Mouse (Mus musculus): ENCODE results near the gene Kdelc1. TPM values are rescaled to one million over a fixed set of nuclear protein-coding genes. Genes with fewer than 3 reads are reported as not detected.

The Kdelc1 gene
- polyA plus RNA-seq, 1 experiment, result 12.0 TPM

GRCm38 (mm10) chr1:44119201-44120073, 829 bp upstream of the Kdelc1 start:
- Histone ChIP-seq H3K4me3 (ENCODE audit: insufficient read depth, low read depth, low read length) (peak overlapping the region; percentile 76), H3K27me3 (replicated peaks; ENCODE audit: control insufficient read depth, insufficient read depth, low read length) (no peaks in the 10 kb centered on the region), H3K27ac (ENCODE audit: insufficient read depth, low read depth, low read length) (peak overlapping the region; percentile 90), H3K36me3 (ENCODE audit: control insufficient read depth, insufficient read depth, low read length) (no peaks in the 10 kb centered on the region; the same call in 1 of the 2 replicates), H3K4me1 (ENCODE audit: control insufficient read depth, insufficient read depth, low read length) (no peaks in the 10 kb centered on the region)
- WGBS, result under 1% methylated on average over 42 of the region's 43 CpGs
- DNase-seq, result peak; percentile 89
- TF ChIP-seq CTCF (conservative IDR thresholded peaks at IDR 0.05; ENCODE audit: insufficient read depth, insufficient read length, low read depth, low read length) (peak; percentile 37; the same call in 1 of the 2 replicates), POLR2A (IDR thresholded peaks at IDR 0.05; ENCODE audit: low read depth, low read length) (peak; percentile 36)

GRCm38 (mm10) chr1:44117571-44117970, 1.0 kb downstream of the Kdelc1 start:
- Histone ChIP-seq H3K27ac (ENCODE audit: insufficient read depth, low read depth, low read length) (no peak overlapping the region), H3K4me3 (ENCODE audit: insufficient read depth, low read depth, low read length) (no peak overlapping the region), H3K36me3 (ENCODE audit: control insufficient read depth, insufficient read depth, low read length) (no peaks in the 10 kb centered on the region; the same call in none of the 2 replicates), H3K4me1 (ENCODE audit: control insufficient read depth, insufficient read depth, low read length) (no peaks in the 10 kb centered on the region), H3K27me3 (replicated peaks; ENCODE audit: control insufficient read depth, insufficient read depth, low read length) (no peaks in the 10 kb centered on the region)
- DNase-seq, result no peak
- TF ChIP-seq POLR2A (IDR thresholded peaks at IDR 0.05; ENCODE audit: low read depth, low read length) (no peak), CTCF (conservative IDR thresholded peaks at IDR 0.05; ENCODE audit: insufficient read depth, insufficient read length, low read depth, low read length) (no peak)

GRCm38 (mm10) chr1:44102939-44103338, 15.7 kb downstream of the Kdelc1 start:
- no peaks in the 10 kb centered on the region for H3K4me1 ChIP-seq (ENCODE audit: control insufficient read depth, insufficient read depth, low read length)
- H3K36me3 ChIP-seq (ENCODE audit: control insufficient read depth, insufficient read depth, low read length), result no peaks in the 10 kb centered on the region
- no peak overlapping the region for H3K27ac ChIP-seq (ENCODE audit: insufficient read depth, low read depth, low read length)
- no peak for TF ChIP-seq CTCF (conservative IDR thresholded peaks at IDR 0.05; ENCODE audit: insufficient read depth, insufficient read length, low read depth, low read length)
- TF ChIP-seq POLR2A (IDR thresholded peaks at IDR 0.05; ENCODE audit: low read depth, low read length), result no peak
- H3K4me3 ChIP-seq (ENCODE audit: insufficient read depth, low read depth, low read length), result no peak overlapping the region
- H3K27me3 ChIP-seq (replicated peaks; ENCODE audit: control insufficient read depth, insufficient read depth, low read length), result no peaks in the 10 kb centered on the region
- DNase-seq, result no peak
- 16% methylated on average over 5 of the region's 5 CpGs for WGBS

- Histone ChIP-seq H3K4me1 (ENCODE audit: control insufficient read depth, insufficient read depth, low read length) (no peaks in the 10 kb centered on the region), H3K27ac (ENCODE audit: insufficient read depth, low read depth, low read length) (peak within 1 kb of the TSS; percentile 49; the same call in 1 of the 2 replicates), H3K36me3 (ENCODE audit: control insufficient read depth, insufficient read depth, low read length) (no peaks in the 10 kb centered on the region), H3K27me3 (replicated peaks; ENCODE audit: control insufficient read depth, insufficient read depth, low read length) (no peaks in the 10 kb centered on the region), H3K4me3 (ENCODE audit: insufficient read depth, low read depth, low read length) (peak within 1 kb of the TSS; percentile 74)
- DNase-seq, result peak; percentile 97
- WGBS, result under 1% methylated on average over 55 of the region's 55 CpGs
- TF ChIP-seq POLR2A (IDR thresholded peaks at IDR 0.05; ENCODE audit: low read depth, low read length), result no peak
- TF ChIP-seq CTCF (conservative IDR thresholded peaks at IDR 0.05; ENCODE audit: insufficient read depth, insufficient read length, low read depth, low read length), result no peak
Observed at GRCm38 (mm10) chr1:44102259-44102717, 16.3 kb downstream of the Kdelc1 start, which contains the start of gene Tex30. Gene Tex30 (minus strand): TSS chr1:44102441.

GRCm38 (mm10) chr1:44101448-44102225, 17.0 kb downstream of the Kdelc1 start:
- Histone ChIP-seq H3K4me3 (ENCODE audit: insufficient read depth, low read depth, low read length) (peak overlapping the region; percentile 69), H3K36me3 (ENCODE audit: control insufficient read depth, insufficient read depth, low read length) (no peaks in the 10 kb centered on the region), H3K27me3 (replicated peaks; ENCODE audit: control insufficient read depth, insufficient read depth, low read length) (no peaks in the 10 kb centered on the region), H3K4me1 (ENCODE audit: control insufficient read depth, insufficient read depth, low read length) (no peaks in the 10 kb centered on the region), H3K27ac (ENCODE audit: insufficient read depth, low read depth, low read length) (no peak overlapping the region)
- no peak for TF ChIP-seq POLR2A (IDR thresholded peaks at IDR 0.05; ENCODE audit: low read depth, low read length)
- TF ChIP-seq CTCF (conservative IDR thresholded peaks at IDR 0.05; ENCODE audit: insufficient read depth, insufficient read length, low read depth, low read length), result no peak
- WGBS, result under 1% methylated on average over 55 of the region's 55 CpGs
- peak; percentile 40 for DNase-seq

- Histone ChIP-seq H3K27me3 (replicated peaks; ENCODE audit: control insufficient read depth, insufficient read depth, low read length) (no peaks in the 10 kb centered on the region; the same call in 1 of the 2 replicates), H3K4me3 (ENCODE audit: insufficient read depth, low read depth, low read length) (no peak overlapping the region), H3K36me3 (ENCODE audit: control insufficient read depth, insufficient read depth, low read length) (no peaks in the 10 kb centered on the region), H3K4me1 (ENCODE audit: control insufficient read depth, insufficient read depth, low read length) (no peaks in the 10 kb centered on the region), H3K27ac (ENCODE audit: insufficient read depth, low read depth, low read length) (no peak overlapping the region)
- TF ChIP-seq CTCF (conservative IDR thresholded peaks at IDR 0.05; ENCODE audit: insufficient read depth, insufficient read length, low read depth, low read length) (no peak), POLR2A (IDR thresholded peaks at IDR 0.05; ENCODE audit: low read depth, low read length) (no peak)
- 0% methylated on average over 1 of the region's 1 CpGs for WGBS
- DNase-seq, result peak; percentile 67
Observed at GRCm38 (mm10) chr1:44064625-44065024, 54.0 kb downstream of the Kdelc1 start.

Measured in kidney, adult 2 months (tissue).